Mouse (Mus musculus): ENCODE results near the gene Rbm34. TPM values are rescaled to one million over a fixed set of nuclear protein-coding genes. Genes with fewer than 3 reads are reported as not detected.

Gene Rbm34
- polyA plus RNA-seq, 1 experiment from 2014 or later, result 24.0 TPM

GRCm38 (mm10) chr8:126949527-126949926 is 21.3 kb downstream of the Rbm34 start:
- H3K4me2 ChIP-seq, result no peak overlapping the region
- H3K9me3 ChIP-seq (replicated peaks), result no peaks in the 10 kb centered on the region
- H3K27me3 ChIP-seq, result no peaks in the 10 kb centered on the region
- no peak overlapping the region for H3K4me3 ChIP-seq
- 75% methylated on average over 2 of the region's 2 CpGs for WGBS
- ATAC-seq, result no peak
- H3K27ac ChIP-seq, result no peak overlapping the region
- peaks cover 7% of the 10 kb centered on the region for H3K4me1 ChIP-seq
- H3K9ac ChIP-seq, result no peak overlapping the region
- peaks cover 64% of the 10 kb centered on the region for H3K36me3 ChIP-seq (ENCODE audit: poor library complexity, severe bottlenecking)

GRCm38 (mm10) chr8:126946444-126946843 is 24.4 kb downstream of the Rbm34 start:
- Histone ChIP-seq H3K9me3 (replicated peaks) (no peaks in the 10 kb centered on the region), H3K27me3 (no peaks in the 10 kb centered on the region), H3K9ac (no peak overlapping the region), H3K36me3 (ENCODE audit: poor library complexity, severe bottlenecking) (peaks cover 37% of the 10 kb centered on the region), H3K4me3 (no peak overlapping the region), H3K4me2 (peak overlapping the region; percentile 98), H3K4me1 (peaks cover 26% of the 10 kb centered on the region), H3K27ac (no peak overlapping the region)
- ATAC-seq, result no peak
- WGBS, result 69% methylated on average over 7 of the region's 7 CpGs

DNA sequence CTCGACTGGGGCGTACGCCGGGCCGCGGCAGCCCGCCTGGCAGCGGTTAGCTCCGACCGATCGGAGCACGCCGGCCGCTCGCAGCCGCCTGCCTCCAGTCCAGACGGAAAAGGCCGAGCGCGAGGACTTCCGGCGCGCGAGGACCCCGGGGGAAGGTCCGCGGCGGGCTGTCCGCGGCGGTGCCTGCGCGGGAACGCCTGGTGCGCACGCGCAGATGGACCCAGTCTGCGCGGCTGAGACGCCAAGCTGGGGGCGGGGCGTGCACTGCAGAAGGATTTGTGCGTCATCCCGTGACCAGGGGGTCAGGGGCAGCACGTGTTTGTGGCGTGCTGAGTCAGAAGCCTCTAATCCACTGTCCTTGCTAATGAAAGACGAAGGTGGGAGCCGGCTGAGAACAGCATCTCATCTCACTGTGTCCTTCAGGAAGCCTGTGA is 25.1 kb downstream of the Rbm34 start, which contains the start of gene Tomm20:
TSS of gene Tomm20 (minus strand) at position 115 of the 434 bp plus-strand sequence.
- Histone ChIP-seq H3K9me3 (replicated peaks) (no peaks in the 10 kb centered on the region), H3K4me3 (peak within 1 kb of the TSS; percentile 84), H3K9ac (peak within 1 kb of the TSS; percentile 94), H3K27me3 (no peaks in the 10 kb centered on the region), H3K27ac (peak within 1 kb of the TSS; percentile 79), H3K36me3 (ENCODE audit: poor library complexity, severe bottlenecking) (peaks cover 30% of the 10 kb centered on the region), H3K4me1 (peaks cover 27% of the 10 kb centered on the region), H3K4me2 (peak within 1 kb of the TSS; percentile 98)
- ATAC-seq, result peak; percentile 93
- WGBS, result under 1% methylated on average over 46 of the region's 48 CpGs

GRCm38 (mm10) chr8:126944781-126945691 is 25.8 kb downstream of the Rbm34 start:
- Histone ChIP-seq H3K27ac (peak overlapping the region; percentile 79), H3K27me3 (no peaks in the 10 kb centered on the region), H3K9me3 (replicated peaks) (no peaks in the 10 kb centered on the region), H3K4me1 (peaks cover 27% of the 10 kb centered on the region), H3K36me3 (ENCODE audit: poor library complexity, severe bottlenecking) (peaks cover 26% of the 10 kb centered on the region), H3K9ac (peak overlapping the region; percentile 94), H3K4me2 (peak overlapping the region; percentile 98), H3K4me3 (peak overlapping the region; percentile 84)
- peak; percentile 73 for ATAC-seq
- under 1% methylated on average over 46 of the region's 46 CpGs for WGBS

- no peaks in the 10 kb centered on the region for H3K27me3 ChIP-seq
- no peaks in the 10 kb centered on the region for H3K9me3 ChIP-seq (replicated peaks)
- H3K36me3 ChIP-seq (ENCODE audit: poor library complexity, severe bottlenecking), result peaks cover 22% of the 10 kb centered on the region
- no peak for ATAC-seq
- peak overlapping the region; percentile 98 for H3K4me2 ChIP-seq
- H3K4me3 ChIP-seq, result peak overlapping the region; percentile 84
- peaks cover 27% of the 10 kb centered on the region for H3K4me1 ChIP-seq
- H3K9ac ChIP-seq, result no peak overlapping the region
- H3K27ac ChIP-seq, result no peak overlapping the region
- WGBS, result 93% methylated on average over 7 of the region's 7 CpGs
Measured at GRCm38 (mm10) chr8:126943565-126943964, 27.3 kb downstream of the Rbm34 start.

DNA sequence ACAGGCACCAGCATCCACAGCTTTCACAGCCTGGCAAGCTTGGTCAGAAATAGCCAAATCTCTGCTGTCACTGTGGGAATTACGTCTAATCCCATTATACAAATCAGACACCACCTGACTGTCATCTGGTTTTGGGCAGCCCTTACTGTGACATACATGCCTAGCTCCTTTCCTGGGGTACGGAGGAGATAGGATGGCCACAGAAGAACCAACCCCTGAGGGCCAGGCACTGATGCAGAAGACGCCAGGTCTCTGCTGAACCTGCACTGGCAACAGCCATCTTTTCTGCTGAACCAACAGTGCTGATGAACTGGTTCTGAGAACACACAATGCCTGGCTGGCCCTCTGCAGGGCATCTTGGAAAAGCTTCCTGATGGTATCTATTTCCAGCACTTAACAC is 33.5 kb downstream of the Rbm34 start:
- peaks cover 70% of the 10 kb centered on the region for H3K36me3 ChIP-seq (ENCODE audit: poor library complexity, severe bottlenecking)
- 87% methylated on average over 3 of the region's 3 CpGs for WGBS
- H3K27ac ChIP-seq, result no peak overlapping the region
- H3K4me2 ChIP-seq, result no peak overlapping the region
- no peak overlapping the region for H3K9ac ChIP-seq
- H3K4me1 ChIP-seq, result peaks cover 7% of the 10 kb centered on the region; the same call in 1 of the 2 replicates
- ATAC-seq, result no peak
- H3K4me3 ChIP-seq, result no peak overlapping the region
- no peaks in the 10 kb centered on the region for H3K27me3 ChIP-seq
- H3K9me3 ChIP-seq (replicated peaks), result no peaks in the 10 kb centered on the region

- Histone ChIP-seq H3K27me3 (no peaks in the 10 kb centered on the region), H3K36me3 (ENCODE audit: poor library complexity, severe bottlenecking) (peaks cover 77% of the 10 kb centered on the region)
Measured at GRCm38 (mm10) chr8:126935932-126936331, 34.9 kb downstream of the Rbm34 start.

DNA sequence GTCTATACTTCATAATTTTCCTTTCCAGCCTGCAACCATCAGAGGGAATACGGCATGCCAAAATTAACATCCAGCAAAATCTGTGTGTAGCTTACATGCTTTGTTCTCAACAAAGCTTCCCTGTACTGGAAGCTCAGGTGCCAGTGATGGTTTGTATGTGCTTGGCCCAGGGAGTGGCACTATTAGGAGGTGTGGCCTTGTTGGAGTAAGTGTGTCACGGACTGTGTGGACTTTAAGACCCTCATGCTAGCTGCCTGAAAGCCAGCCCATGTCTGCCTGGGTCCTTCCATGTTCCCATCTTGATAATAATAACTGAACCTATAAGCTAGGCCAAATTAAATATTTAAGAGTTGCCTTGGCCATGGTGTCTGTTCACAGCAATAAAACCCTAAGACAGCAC is 35.5 kb downstream of the Rbm34 start:
- H3K4me1 ChIP-seq, result no peaks in the 10 kb centered on the region
- WGBS, result 94% methylated on average over 2 of the region's 2 CpGs
- peaks cover 81% of the 10 kb centered on the region for H3K36me3 ChIP-seq (ENCODE audit: poor library complexity, severe bottlenecking)
- no peak overlapping the region for H3K27ac ChIP-seq
- no peak overlapping the region for H3K9ac ChIP-seq
- no peak overlapping the region for H3K4me3 ChIP-seq
- H3K4me2 ChIP-seq, result no peak overlapping the region
- no peaks in the 10 kb centered on the region for H3K27me3 ChIP-seq
- no peak for ATAC-seq
- no peaks in the 10 kb centered on the region for H3K9me3 ChIP-seq (replicated peaks)

More at GRCm38 (mm10) chr8:126935932-126936331, 34.9 kb downstream of the Rbm34 start:
- no peak for ATAC-seq
- Histone ChIP-seq H3K4me1 (no peaks in the 10 kb centered on the region), H3K9ac (no peak overlapping the region), H3K9me3 (replicated peaks) (no peaks in the 10 kb centered on the region), H3K4me2 (no peak overlapping the region), H3K27ac (no peak overlapping the region), H3K4me3 (no peak overlapping the region)

DNA sequence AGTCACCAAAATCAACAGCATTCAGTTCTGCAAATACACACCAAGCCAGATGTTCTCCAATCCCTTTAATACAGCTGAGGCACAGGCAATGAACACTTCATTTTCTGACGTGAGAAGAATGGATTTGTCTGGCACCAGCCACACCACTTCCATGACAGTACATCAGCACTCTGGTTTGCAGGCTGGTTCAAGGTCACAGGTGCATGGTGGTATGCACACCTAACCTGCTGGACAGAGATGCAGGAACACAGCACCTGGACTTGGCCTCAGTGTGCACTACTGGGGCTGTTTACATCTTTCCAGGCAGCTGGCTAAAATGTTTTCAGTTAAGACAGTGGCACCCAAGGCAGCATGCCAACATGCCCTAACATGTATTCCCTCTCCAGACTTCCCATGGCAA is 38.2 kb downstream of the Rbm34 start:
- Histone ChIP-seq H3K4me3 (no peak overlapping the region), H3K4me2 (no peak overlapping the region), H3K36me3 (ENCODE audit: poor library complexity, severe bottlenecking) (peaks cover 65% of the 10 kb centered on the region), H3K27ac (no peak overlapping the region), H3K9me3 (replicated peaks) (no peaks in the 10 kb centered on the region), H3K9ac (no peak overlapping the region), H3K4me1 (no peaks in the 10 kb centered on the region), H3K27me3 (no peaks in the 10 kb centered on the region)
- WGBS, result 74% methylated on average over 1 of the region's 1 CpGs
- no peak for ATAC-seq

DNA sequence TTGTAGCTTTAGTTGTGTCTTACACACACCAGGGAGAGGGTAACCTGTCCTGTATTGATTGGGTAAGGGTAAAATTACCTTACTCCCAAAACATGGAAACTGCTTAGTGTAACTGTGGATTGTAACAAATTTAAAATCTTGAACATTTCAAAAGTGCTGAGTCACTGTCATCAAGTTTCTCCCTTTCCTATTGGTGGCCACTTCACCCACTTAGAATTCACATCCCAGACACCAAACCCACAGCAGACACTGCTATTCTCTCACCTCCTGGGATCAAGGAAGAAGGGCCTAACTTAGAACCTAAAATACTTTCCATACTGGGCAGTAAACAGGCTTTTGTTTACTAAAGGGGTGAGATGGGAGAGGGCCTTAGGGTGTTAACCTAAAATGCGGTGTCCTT is 38.6 kb downstream of the Rbm34 start:
- no peaks in the 10 kb centered on the region for H3K4me1 ChIP-seq
- no peak overlapping the region for H3K4me3 ChIP-seq
- no peaks in the 10 kb centered on the region for H3K9me3 ChIP-seq (replicated peaks)
- H3K27ac ChIP-seq, result no peak overlapping the region
- 93% methylated on average over 1 of the region's 1 CpGs for WGBS
- no peak for ATAC-seq
- no peaks in the 10 kb centered on the region for H3K27me3 ChIP-seq
- peaks cover 61% of the 10 kb centered on the region for H3K36me3 ChIP-seq (ENCODE audit: poor library complexity, severe bottlenecking)
- H3K9ac ChIP-seq, result no peak overlapping the region
- H3K4me2 ChIP-seq, result no peak overlapping the region

DNA sequence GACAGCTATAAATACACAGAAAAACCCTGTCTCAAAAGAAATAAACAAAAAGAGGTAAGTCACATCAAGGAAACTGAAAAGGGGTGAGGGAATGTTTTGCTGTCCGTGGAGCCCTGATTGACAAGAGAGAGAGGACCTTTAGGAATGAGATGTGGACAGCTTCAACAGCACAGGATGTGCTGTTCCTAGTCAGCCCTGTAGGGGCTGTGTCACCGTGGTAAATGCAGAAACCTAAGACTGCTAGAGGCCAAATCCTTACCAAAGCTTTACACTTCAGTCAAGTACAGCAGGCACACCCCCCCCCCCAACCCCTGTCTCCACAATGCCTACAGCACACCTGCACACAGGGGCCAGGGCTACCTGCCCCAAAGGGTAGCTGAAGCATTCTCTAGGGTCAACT is 39.2 kb downstream of the Rbm34 start:
- Histone ChIP-seq H3K36me3 (ENCODE audit: poor library complexity, severe bottlenecking) (peaks cover 56% of the 10 kb centered on the region), H3K4me1 (no peaks in the 10 kb centered on the region), H3K4me3 (no peak overlapping the region), H3K27ac (no peak overlapping the region), H3K9me3 (replicated peaks) (no peaks in the 10 kb centered on the region), H3K9ac (no peak overlapping the region), H3K27me3 (no peaks in the 10 kb centered on the region), H3K4me2 (no peak overlapping the region)
- no peak for ATAC-seq
- WGBS, result 46% methylated on average over 2 of the region's 2 CpGs

DNA sequence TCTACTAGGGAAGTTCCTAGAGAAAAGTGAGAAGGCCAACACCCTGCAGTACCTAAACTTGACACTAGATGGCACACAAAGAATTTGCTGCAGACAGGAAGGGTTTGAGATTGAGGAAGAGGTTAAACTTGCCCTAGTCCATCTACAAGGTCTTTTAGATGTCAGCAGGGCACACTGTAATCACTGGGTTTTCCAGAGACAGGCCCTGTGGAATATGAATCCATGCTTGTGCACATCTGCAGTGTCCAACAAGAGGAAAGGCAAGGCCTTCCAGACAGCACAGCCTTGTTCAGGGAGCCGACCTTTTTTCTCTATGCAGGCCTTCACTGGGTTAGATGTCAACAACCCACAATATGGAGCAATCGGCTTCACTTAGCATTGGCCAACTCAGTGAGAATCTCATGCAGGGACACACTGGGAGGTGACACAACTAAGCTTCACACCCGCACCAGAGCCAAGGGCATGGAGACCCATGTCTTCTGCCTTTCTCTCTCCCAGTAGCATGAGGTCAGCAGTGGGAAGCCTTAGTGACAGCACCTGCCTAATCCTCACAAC is 41.2 kb downstream of the Rbm34 start:
- H3K9ac ChIP-seq, result no peak overlapping the region
- no peaks in the 10 kb centered on the region for H3K4me1 ChIP-seq
- no peak overlapping the region for H3K27ac ChIP-seq
- H3K4me3 ChIP-seq, result no peak overlapping the region
- peaks cover 43% of the 10 kb centered on the region for H3K36me3 ChIP-seq (ENCODE audit: poor library complexity, severe bottlenecking)
- no peak overlapping the region for H3K4me2 ChIP-seq
- no peaks in the 10 kb centered on the region for H3K27me3 ChIP-seq
- peak; percentile 55 for ATAC-seq
- no peaks in the 10 kb centered on the region for H3K9me3 ChIP-seq (replicated peaks)
- 73% methylated on average over 3 of the region's 3 CpGs for WGBS
